Mouse (Mus musculus): ENCODE measurements around the gene Abi3. TPM values are rescaled to one million over a fixed set of nuclear protein-coding genes. Genes with fewer than 3 reads are reported as not detected.

Abi3 gene
- polyA plus RNA-seq, 1 experiment from 2014 or later: 8.1 TPM

- H3K9ac ChIP-seq (ENCODE audit: low read depth, low read length): no peak overlapping the region
- H3K4me2 ChIP-seq (replicated peaks; ENCODE audit: low read depth): peak overlapping the region; percentile 38
Observed at GRCm38 (mm10) chr11:95840694-95841497, 1.4 kb downstream of the Abi3 start.

GRCm38 (mm10) chr11:95838999-95839868, 3.0 kb downstream of the Abi3 start:
- no peak overlapping the region for H3K9ac ChIP-seq (ENCODE audit: low read depth, low read length)
- H3K4me1 ChIP-seq (replicated peaks; ENCODE audit: control insufficient read depth, insufficient read depth, low read length): peaks cover 14% of the 10 kb centered on the region
- no peaks in the 10 kb centered on the region for H3K9me3 ChIP-seq (ENCODE audit: control insufficient read depth)
- TF ChIP-seq CTCF (IDR thresholded peaks at IDR 0.05; ENCODE audit: low read depth): no peak
- no peaks in the 10 kb centered on the region for H3K36me3 ChIP-seq (ENCODE audit: control insufficient read depth, insufficient read depth)
- ATAC-seq: no peak
- no peaks in the 10 kb centered on the region for H3K27me3 ChIP-seq (replicated peaks; ENCODE audit: control insufficient read depth, insufficient read depth, low read length)
- 0 out of 2 replicates have a peak overlapping the region, but pooled peaks have one; percentile 10 for H3K4me2 ChIP-seq (replicated peaks; ENCODE audit: low read depth)
- no peak overlapping the region for H3K4me3 ChIP-seq (ENCODE audit: low read depth, low read length)
- WGBS: 75% methylated on average over 8 of the region's 8 CpGs
- H3K27ac ChIP-seq (ENCODE audit: low read depth, low read length): no peak overlapping the region

More at GRCm38 (mm10) chr11:95840694-95841497, 1.4 kb downstream of the Abi3 start:
- WGBS: 68% methylated on average over 5 of the region's 5 CpGs
- no peak for TF ChIP-seq CTCF (IDR thresholded peaks at IDR 0.05; ENCODE audit: low read depth)
- Histone ChIP-seq H3K9me3 (ENCODE audit: control insufficient read depth) (no peaks in the 10 kb centered on the region), H3K4me3 (ENCODE audit: low read depth, low read length) (peak overlapping the region; percentile 21), H3K4me1 (replicated peaks; ENCODE audit: control insufficient read depth, insufficient read depth, low read length) (peaks cover 7% of the 10 kb centered on the region), H3K27ac (ENCODE audit: low read depth, low read length) (no peak overlapping the region), H3K36me3 (ENCODE audit: control insufficient read depth, insufficient read depth) (no peaks in the 10 kb centered on the region), H3K27me3 (replicated peaks; ENCODE audit: control insufficient read depth, insufficient read depth, low read length) (no peaks in the 10 kb centered on the region)
- ATAC-seq: no peak

DNA sequence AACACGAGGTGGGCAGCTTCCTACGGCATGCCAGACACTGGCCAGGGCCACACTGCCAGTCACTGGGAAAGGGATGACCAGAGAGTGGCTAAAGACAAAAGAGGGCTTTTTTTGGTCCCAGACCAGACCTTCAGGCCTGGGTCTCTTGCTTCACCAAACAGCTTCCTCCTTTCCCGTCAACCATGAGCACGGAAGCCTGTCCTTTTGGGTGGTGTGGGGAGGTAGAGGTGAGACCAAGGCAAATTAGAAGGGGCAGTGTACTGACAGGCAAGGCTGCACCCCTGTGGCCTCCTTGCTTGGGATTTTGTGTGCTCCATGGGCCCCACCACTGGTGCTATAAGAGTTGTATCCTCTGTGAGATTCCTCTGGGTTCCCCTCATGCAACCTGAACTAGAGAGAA, 3.7 kb downstream of the Abi3 start:
- 81% methylated on average over 4 of the region's 4 CpGs for WGBS
- Histone ChIP-seq H3K4me3 (ENCODE audit: low read depth, low read length) (no peak overlapping the region), H3K4me2 (replicated peaks; ENCODE audit: low read depth) (0 out of 2 replicates have a peak overlapping the region, but pooled peaks have one; percentile 2), H3K27ac (ENCODE audit: low read depth, low read length) (no peak overlapping the region), H3K36me3 (ENCODE audit: control insufficient read depth, insufficient read depth) (no peaks in the 10 kb centered on the region), H3K27me3 (replicated peaks; ENCODE audit: control insufficient read depth, insufficient read depth, low read length) (0 out of 2 replicates have a peak, but pooled peaks cover 3% of the 10 kb centered on the region), H3K9ac (ENCODE audit: low read depth, low read length) (no peak overlapping the region), H3K9me3 (ENCODE audit: control insufficient read depth) (no peaks in the 10 kb centered on the region), H3K4me1 (replicated peaks; ENCODE audit: control insufficient read depth, insufficient read depth, low read length) (peaks cover 15% of the 10 kb centered on the region)
- TF ChIP-seq CTCF (IDR thresholded peaks at IDR 0.05; ENCODE audit: low read depth): no peak
- ATAC-seq: no peak

GRCm38 (mm10) chr11:95837059-95837458, 5.2 kb downstream of the Abi3 start, which contains the start of gene Gngt2:
Gene Gngt2, plus strand, starts transcription at chr11:95837216.
- H3K27ac ChIP-seq (ENCODE audit: low read depth, low read length): peak within 1 kb of the TSS; percentile 57
- H3K4me3 ChIP-seq (ENCODE audit: low read depth, low read length): no peak within 1 kb of the TSS
- no peak within 1 kb of the TSS for H3K9ac ChIP-seq (ENCODE audit: low read depth, low read length)
- H3K27me3 ChIP-seq (replicated peaks; ENCODE audit: control insufficient read depth, insufficient read depth, low read length): peaks cover 14% of the 10 kb centered on the region; the same call in 1 of the 2 replicates
- ATAC-seq: no peak
- TF ChIP-seq CTCF (IDR thresholded peaks at IDR 0.05; ENCODE audit: low read depth): no peak
- H3K4me1 ChIP-seq (replicated peaks; ENCODE audit: control insufficient read depth, insufficient read depth, low read length): peaks cover 15% of the 10 kb centered on the region
- peak within 1 kb of the TSS; percentile 21 for H3K4me2 ChIP-seq (replicated peaks; ENCODE audit: low read depth)
- H3K9me3 ChIP-seq (ENCODE audit: control insufficient read depth): no peaks in the 10 kb centered on the region
- peaks cover 4% of the 10 kb centered on the region; the same call in 1 of the 2 replicates for H3K36me3 ChIP-seq (ENCODE audit: control insufficient read depth, insufficient read depth)
- 28% methylated on average over 10 of the region's 10 CpGs for WGBS

DNA sequence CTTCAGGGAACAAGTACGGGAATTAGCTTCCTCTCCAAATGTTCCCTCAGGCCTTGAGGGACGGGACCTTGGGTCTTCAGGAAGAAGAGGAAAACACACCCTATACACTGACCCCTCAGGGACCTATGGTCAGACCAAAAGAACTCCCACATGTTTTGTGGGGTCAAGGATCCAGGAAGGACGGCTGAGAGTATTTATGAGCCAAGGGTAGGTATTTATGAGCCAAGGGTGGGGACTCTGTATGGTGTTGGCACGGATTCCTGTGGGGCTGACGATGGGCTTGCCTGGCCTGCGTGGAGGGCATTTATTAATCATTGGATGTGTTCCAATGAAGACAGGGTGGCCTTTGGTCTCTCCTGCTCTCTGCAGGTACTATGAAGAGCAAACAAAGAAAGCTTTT, 5.8 kb downstream of the Abi3 start:
- 30% methylated on average over 6 of the region's 6 CpGs for WGBS
- TF ChIP-seq CTCF (IDR thresholded peaks at IDR 0.05; ENCODE audit: low read depth): no peak
- ATAC-seq: peak; percentile 75
- H3K27ac ChIP-seq (ENCODE audit: low read depth, low read length): peak overlapping the region; percentile 57; the same call in 1 of the 2 replicates
- H3K36me3 ChIP-seq (ENCODE audit: control insufficient read depth, insufficient read depth): peaks cover 7% of the 10 kb centered on the region; the same call in 1 of the 2 replicates
- H3K4me2 ChIP-seq (replicated peaks; ENCODE audit: low read depth): peak overlapping the region; percentile 13; the same call in 1 of the 2 replicates
- no peak overlapping the region for H3K4me3 ChIP-seq (ENCODE audit: low read depth, low read length)
- H3K27me3 ChIP-seq (replicated peaks; ENCODE audit: control insufficient read depth, insufficient read depth, low read length): peaks cover 19% of the 10 kb centered on the region
- no peaks in the 10 kb centered on the region for H3K9me3 ChIP-seq (ENCODE audit: control insufficient read depth)
- peaks cover 15% of the 10 kb centered on the region for H3K4me1 ChIP-seq (replicated peaks; ENCODE audit: control insufficient read depth, insufficient read depth, low read length)
- no peak overlapping the region for H3K9ac ChIP-seq (ENCODE audit: low read depth, low read length)

DNA sequence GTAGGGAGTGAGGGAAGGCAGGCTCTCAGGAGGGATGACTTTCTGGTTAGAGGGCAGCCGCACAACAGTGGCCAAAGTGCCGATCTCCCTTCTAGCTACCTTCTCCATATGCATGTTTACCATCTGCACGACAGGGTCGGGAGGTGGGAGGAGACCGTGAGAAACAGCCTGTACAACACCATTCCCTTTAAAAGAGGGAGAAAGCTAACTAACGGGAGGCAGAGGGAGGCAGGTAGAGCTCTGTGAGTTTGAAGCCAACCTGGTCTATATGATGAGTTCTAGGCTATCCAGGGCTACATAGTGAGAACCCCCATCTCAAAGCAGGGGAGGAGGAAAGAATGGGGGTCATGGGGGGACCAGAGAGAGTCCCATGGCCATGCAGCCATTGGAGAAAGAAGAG, 6.4 kb downstream of the Abi3 start:
- peak overlapping the region; percentile 13; the same call in 1 of the 2 replicates for H3K4me2 ChIP-seq (replicated peaks; ENCODE audit: low read depth)
- H3K27me3 ChIP-seq (replicated peaks; ENCODE audit: control insufficient read depth, insufficient read depth, low read length): peaks cover 25% of the 10 kb centered on the region
- TF ChIP-seq CTCF (IDR thresholded peaks at IDR 0.05; ENCODE audit: low read depth): no peak
- no peaks in the 10 kb centered on the region for H3K9me3 ChIP-seq (ENCODE audit: control insufficient read depth)
- no peak for ATAC-seq
- H3K9ac ChIP-seq (ENCODE audit: low read depth, low read length): no peak overlapping the region
- H3K36me3 ChIP-seq (ENCODE audit: control insufficient read depth, insufficient read depth): peaks cover 7% of the 10 kb centered on the region; the same call in 1 of the 2 replicates
- peaks cover 15% of the 10 kb centered on the region for H3K4me1 ChIP-seq (replicated peaks; ENCODE audit: control insufficient read depth, insufficient read depth, low read length)
- H3K4me3 ChIP-seq (ENCODE audit: low read depth, low read length): no peak overlapping the region
- 45% methylated on average over 6 of the region's 6 CpGs for WGBS
- no peak overlapping the region for H3K27ac ChIP-seq (ENCODE audit: low read depth, low read length)

Measured in intestine, postnatal 0 days (tissue).